Mouse (Mus musculus) hindbrain, embryonic 16.5 days (tissue): ENCODE results near the gene Sik3. TPM values are rescaled to one million over a fixed set of nuclear protein-coding genes. Genes with fewer than 3 reads are reported as not detected.
A peak's percentile ranks its signal among the peaks of the same experiment; 100 is the strongest.

Experiments
- ATAC-seq: fragments of 200-750 bp; cut with Nextera tagmentation; 2 replicates; pipeline ENCODE4 v1.8.0; 2017; ENCODE audit warnings: moderate TSS enrichment, moderate library complexity
- H3K27ac ChIP-seq: fragments of 300-500 bp; sonication (generic); 2 replicates; pipeline ENCODE4 v1.5.1; 2014; ENCODE audit warnings: low read depth, mild to moderate bottlenecking, control low read depth, low read length, moderate library complexity
- H3K27me3 ChIP-seq: fragments of 300-500 bp; sonication (generic); replicated peaks from 2 replicates; pipeline ENCODE4 v1.6.1; 2014; ENCODE audit warnings: low read length; ENCODE audit not compliant: control insufficient read depth, insufficient read depth
- H3K36me3 ChIP-seq: fragments of 300-500 bp; sonication (generic); 2 replicates; pipeline ENCODE4 v1.6.1; 2014; ENCODE audit warnings: mild to moderate bottlenecking, low read length, moderate library complexity, mixed read lengths; ENCODE audit not compliant: control insufficient read depth, insufficient read depth
- H3K4me1 ChIP-seq: fragments of 300-500 bp; sonication (generic); 2 replicates; pipeline ENCODE4 v1.6.1; 2014; ENCODE audit warnings: low read depth, low read length; ENCODE audit not compliant: control insufficient read depth, insufficient read depth
- H3K4me2 ChIP-seq: fragments of 300-500 bp; sonication (generic); 2 replicates; pipeline ENCODE4 v1.6.1; 2014; ENCODE audit warnings: mild to moderate bottlenecking, low read length, control low read depth, moderate library complexity
- H3K4me3 ChIP-seq: fragments of 300-500 bp; sonication (generic); 2 replicates; pipeline ENCODE4 v1.5.1; 2014; ENCODE audit warnings: mild to moderate bottlenecking, low read length, control low read depth, moderate library complexity
- H3K9ac ChIP-seq: fragments of 300-500 bp; sonication (generic); 2 replicates; pipeline ENCODE4 v1.6.1; 2014; ENCODE audit warnings: low read depth, mild to moderate bottlenecking, control low read depth, low read length, moderate library complexity
- H3K9me3 ChIP-seq: fragments of 300-500 bp; sonication (generic); 2 replicates; pipeline ENCODE4 v1.6.1; 2014; ENCODE audit warnings: mild to moderate bottlenecking, low read length, moderate library complexity; ENCODE audit not compliant: control insufficient read depth
- WGBS: fragments of 180-500 bp; shearing (Covaris S2); extraction: QIAGEN DNeasy Blood & Tissue Kit; methylation state at CpG from one replicate; pipeline ENCODE4 v1.1.7; 2014; 5-methylcytosine and 5-hydroxymethylcytosine counted together
- polyA plus RNA-seq: library from polyadenylated mRNA; unstranded; fragments of >200 nt; fragmentation: Nextera tagmentation; extraction: Ambion mirVana; gene quantifications from 2 replicates; pipeline ENCODE4 v1.2.1, GENCODE M21; 2015

Sik3 gene
- 5.2 and 5.7 TPM in 2 replicates for polyA plus RNA-seq

- H3K9ac ChIP-seq: peak within 1 kb of the TSS; percentile 98
- no peaks in the 10 kb centered on the region for H3K36me3 ChIP-seq
- peak within 1 kb of the TSS; percentile 87 for H3K4me2 ChIP-seq
- WGBS: 5% methylated on average over 29 of the region's 78 CpGs
- peak within 1 kb of the TSS; percentile 98 for H3K4me3 ChIP-seq
- ATAC-seq: peak; percentile 90
- no peaks in the 10 kb centered on the region for H3K27me3 ChIP-seq
- H3K4me1 ChIP-seq: peaks cover 28% of the 10 kb centered on the region
- peak within 1 kb of the TSS; percentile 92 for H3K27ac ChIP-seq
- no peaks in the 10 kb centered on the region for H3K9me3 ChIP-seq
These were observed at the start of gene Sik3, which contains the start of gene Pafah1b2 for GRCm38 (mm10) chr9:46012091-46013008. TSS of gene Sik3 (plus strand) at chr9:46012820. TSS of gene Pafah1b2 (minus strand) at chr9:46012690.

- Histone ChIP-seq H3K27me3 (no peaks in the 10 kb centered on the region), H3K9me3 (no peaks in the 10 kb centered on the region), H3K4me1 (no peaks in the 10 kb centered on the region), H3K4me3 (no peak overlapping the region), H3K4me2 (no peak overlapping the region), H3K36me3 (peaks cover 29% of the 10 kb centered on the region), H3K27ac (no peak overlapping the region), H3K9ac (no peak overlapping the region)
- WGBS: 94% methylated on average over 6 of the region's 6 CpGs
- ATAC-seq: no peak
These were observed 49.0 kb upstream of the Sik3 start for GRCm38 (mm10) chr9:45963577-45963976.

GRCm38 (mm10) chr9:45976884-45977283 lies 35.7 kb upstream of the Sik3 start:
- WGBS: 84% methylated on average over 2 of the region's 2 CpGs
- peaks cover 10% of the 10 kb centered on the region for H3K4me1 ChIP-seq
- H3K9me3 ChIP-seq: no peaks in the 10 kb centered on the region
- H3K4me3 ChIP-seq: no peak overlapping the region
- H3K4me2 ChIP-seq: no peak overlapping the region
- no peak for ATAC-seq
- no peak overlapping the region for H3K27ac ChIP-seq
- no peak overlapping the region for H3K9ac ChIP-seq
- H3K36me3 ChIP-seq: peaks cover 20% of the 10 kb centered on the region
- no peaks in the 10 kb centered on the region for H3K27me3 ChIP-seq

GRCm38 (mm10) chr9:45979778-45980177 lies 32.8 kb upstream of the Sik3 start:
- WGBS: 93% methylated on average over 2 of the region's 2 CpGs
- no peak for ATAC-seq

GRCm38 (mm10) chr9:45980611-45981010 lies 32.0 kb upstream of the Sik3 start:
- 70% methylated on average over 1 of the region's 1 CpGs for WGBS
- H3K9ac ChIP-seq: no peak overlapping the region
- H3K4me3 ChIP-seq: no peak overlapping the region
- H3K27ac ChIP-seq: no peak overlapping the region
- peaks cover 26% of the 10 kb centered on the region for H3K4me1 ChIP-seq
- H3K9me3 ChIP-seq: no peaks in the 10 kb centered on the region
- no peaks in the 10 kb centered on the region for H3K36me3 ChIP-seq
- ATAC-seq: no peak
- H3K27me3 ChIP-seq: no peaks in the 10 kb centered on the region
- no peak overlapping the region for H3K4me2 ChIP-seq

More at GRCm38 (mm10) chr9:45979778-45980177, 32.8 kb upstream of the Sik3 start:
- Histone ChIP-seq H3K9ac (no peak overlapping the region), H3K27ac (no peak overlapping the region), H3K4me2 (no peak overlapping the region), H3K9me3 (no peaks in the 10 kb centered on the region), H3K4me1 (peaks cover 26% of the 10 kb centered on the region), H3K4me3 (no peak overlapping the region), H3K27me3 (no peaks in the 10 kb centered on the region), H3K36me3 (0 out of 2 replicates have a peak, but pooled peaks cover 4% of the 10 kb centered on the region)

GRCm38 (mm10) chr9:45981331-45981730 lies 31.3 kb upstream of the Sik3 start:
- H3K27me3 ChIP-seq: no peaks in the 10 kb centered on the region
- ATAC-seq: no peak
- no peak overlapping the region for H3K27ac ChIP-seq
- no peaks in the 10 kb centered on the region for H3K36me3 ChIP-seq
- H3K9me3 ChIP-seq: no peaks in the 10 kb centered on the region
- H3K9ac ChIP-seq: no peak overlapping the region
- H3K4me1 ChIP-seq: peaks cover 26% of the 10 kb centered on the region
- H3K4me2 ChIP-seq: no peak overlapping the region
- H3K4me3 ChIP-seq: no peak overlapping the region

GRCm38 (mm10) chr9:45983676-45984408 lies 28.8 kb upstream of the Sik3 start:
- peak overlapping the region; percentile 80 for H3K9ac ChIP-seq
- under 1% methylated on average over 23 of the region's 23 CpGs for WGBS
- no peak for ATAC-seq

GRCm38 (mm10) chr9:45984409-45985228 lies 28.0 kb upstream of the Sik3 start:
- Histone ChIP-seq H3K36me3 (no peaks in the 10 kb centered on the region), H3K4me2 (peak overlapping the region; percentile 80), H3K9me3 (no peaks in the 10 kb centered on the region), H3K4me3 (peak overlapping the region; percentile 65), H3K27ac (peak overlapping the region; percentile 92), H3K9ac (peak overlapping the region; percentile 80), H3K27me3 (no peaks in the 10 kb centered on the region), H3K4me1 (peaks cover 26% of the 10 kb centered on the region)
- ATAC-seq: peak; percentile 96
- 0% methylated on average over 43 of the region's 76 CpGs for WGBS

More at GRCm38 (mm10) chr9:45983676-45984408, 28.8 kb upstream of the Sik3 start:
- peak overlapping the region; percentile 80 for H3K4me2 ChIP-seq
- no peaks in the 10 kb centered on the region for H3K36me3 ChIP-seq
- peaks cover 26% of the 10 kb centered on the region for H3K4me1 ChIP-seq
- H3K9me3 ChIP-seq: no peaks in the 10 kb centered on the region
- H3K27me3 ChIP-seq: no peaks in the 10 kb centered on the region
- H3K4me3 ChIP-seq: peak overlapping the region; percentile 65
- peak overlapping the region; percentile 92 for H3K27ac ChIP-seq
